Mouse (Mus musculus): ENCODE measurements around the gene Gm10490. TPM values are rescaled to one million over a fixed set of nuclear protein-coding genes. Genes with fewer than 3 reads are reported as not detected.

Gene Gm10490
- polyA plus RNA-seq, 1 experiment from 2014 or later = not detected

GRCm38 (mm10) chrX:7937667-7938066 lies 28.3 kb downstream of the Gm10490 start:
- Histone ChIP-seq H3K27me3 (ENCODE audit: low read depth, poor library complexity, severe bottlenecking) (no peaks in the 10 kb centered on the region), H3K4me3 (no peak overlapping the region), H3K9me3 (replicated peaks) (no peaks in the 10 kb centered on the region), H3K27ac (no peak overlapping the region), H3K36me3 (peaks cover 54% of the 10 kb centered on the region), H3K4me1 (no peaks in the 10 kb centered on the region)
- no peak for DNase-seq (ENCODE audit: low spot score)
- WGBS = 94% methylated on average over 6 of the region's 6 CpGs

DNA sequence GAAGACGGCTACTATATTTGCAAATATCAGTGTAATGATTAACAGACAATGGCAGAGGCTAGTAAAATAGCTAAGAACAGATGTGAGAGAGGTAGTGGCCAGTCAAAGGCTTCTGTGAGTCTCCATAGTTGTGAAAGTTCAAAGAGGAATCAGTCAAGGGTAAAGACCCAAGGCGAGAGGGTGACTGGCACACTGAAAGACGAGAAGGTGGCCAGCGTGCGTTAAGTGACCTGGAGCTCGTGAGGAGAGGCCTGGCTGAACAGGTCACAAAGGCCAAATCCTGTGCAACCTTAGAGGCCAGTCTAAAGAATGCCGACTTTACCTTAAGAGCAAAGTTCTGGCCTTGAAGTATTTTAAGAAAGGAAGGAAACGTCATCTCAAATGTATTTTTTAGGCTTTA lies 36.3 kb downstream of the Gm10490 start:
- H3K9me3 ChIP-seq (replicated peaks) = no peaks in the 10 kb centered on the region
- H3K27me3 ChIP-seq (ENCODE audit: low read depth, poor library complexity, severe bottlenecking) = no peaks in the 10 kb centered on the region
- H3K4me1 ChIP-seq = no peaks in the 10 kb centered on the region
- no peak overlapping the region for H3K27ac ChIP-seq
- H3K4me3 ChIP-seq = no peak overlapping the region
- peaks cover 11% of the 10 kb centered on the region for H3K36me3 ChIP-seq
- 54% methylated on average over 8 of the region's 8 CpGs for WGBS
- DNase-seq (ENCODE audit: low spot score) = no peak

- Histone ChIP-seq H3K9me3 (replicated peaks) (no peaks in the 10 kb centered on the region), H3K36me3 (0 out of 2 replicates have a peak, but pooled peaks cover 4% of the 10 kb centered on the region), H3K27ac (peak within 1 kb of the TSS; percentile 85), H3K4me1 (no peaks in the 10 kb centered on the region), H3K4me3 (peak within 1 kb of the TSS; percentile 57), H3K27me3 (ENCODE audit: low read depth, poor library complexity, severe bottlenecking) (no peaks in the 10 kb centered on the region)
- 17% methylated on average over 36 of the region's 37 CpGs for WGBS
- DNase-seq (ENCODE audit: low spot score) = peak; percentile 46
Observed at GRCm38 (mm10) chrX:7947108-7947899, 38.0 kb downstream of the Gm10490 start, which contains the start of gene Hdac6. Gene Hdac6, minus strand, starts transcription at chrX:7947889.

DNA sequence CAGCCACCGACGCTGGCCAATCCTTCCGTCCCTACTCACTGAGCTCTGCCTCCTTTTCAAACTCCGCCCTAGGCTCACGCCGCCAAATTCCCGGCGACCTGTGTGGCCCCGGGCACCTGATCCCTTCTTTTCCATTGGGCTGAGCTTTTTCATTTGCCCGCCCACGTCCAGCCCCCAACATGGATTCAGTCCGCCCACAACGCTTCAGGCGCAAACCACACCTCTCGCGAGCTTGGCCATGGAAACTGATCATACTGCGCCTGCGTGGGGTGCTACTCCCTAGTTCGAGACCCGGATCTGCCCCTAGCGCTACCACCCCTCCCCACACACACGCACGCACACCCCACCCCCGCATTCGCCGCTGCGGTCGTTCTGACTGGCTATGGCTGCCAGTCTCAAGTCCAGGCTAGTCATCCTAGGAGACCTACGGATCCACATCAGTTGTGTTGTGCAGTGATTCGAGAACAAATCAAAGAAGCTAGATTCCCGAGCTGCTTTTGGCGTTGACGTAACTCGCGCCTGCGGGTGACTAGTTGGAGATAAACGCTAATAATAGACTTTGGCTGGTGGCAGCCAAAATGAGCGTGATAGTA lies 38.7 kb downstream of the Gm10490 start:
- peak overlapping the region; percentile 85 for H3K27ac ChIP-seq
- no peaks in the 10 kb centered on the region for H3K9me3 ChIP-seq (replicated peaks)
- H3K4me1 ChIP-seq = no peaks in the 10 kb centered on the region
- DNase-seq (ENCODE audit: low spot score) = peak; percentile 87
- 13% methylated on average over 38 of the region's 38 CpGs for WGBS
- H3K4me3 ChIP-seq = peak overlapping the region; percentile 57
- H3K27me3 ChIP-seq (ENCODE audit: low read depth, poor library complexity, severe bottlenecking) = no peaks in the 10 kb centered on the region
- 0 out of 2 replicates have a peak, but pooled peaks cover 4% of the 10 kb centered on the region for H3K36me3 ChIP-seq

- H3K4me1 ChIP-seq = no peaks in the 10 kb centered on the region
- H3K36me3 ChIP-seq = no peaks in the 10 kb centered on the region
- no peak overlapping the region for H3K4me3 ChIP-seq
- no peak overlapping the region for H3K27ac ChIP-seq
- no peaks in the 10 kb centered on the region for H3K9me3 ChIP-seq (replicated peaks)
- 96% methylated on average over 7 of the region's 7 CpGs for WGBS
- no peaks in the 10 kb centered on the region for H3K27me3 ChIP-seq (ENCODE audit: low read depth, poor library complexity, severe bottlenecking)
- DNase-seq (ENCODE audit: low spot score) = no peak
Observed at GRCm38 (mm10) chrX:7950091-7950490, 40.7 kb downstream of the Gm10490 start.

DNA sequence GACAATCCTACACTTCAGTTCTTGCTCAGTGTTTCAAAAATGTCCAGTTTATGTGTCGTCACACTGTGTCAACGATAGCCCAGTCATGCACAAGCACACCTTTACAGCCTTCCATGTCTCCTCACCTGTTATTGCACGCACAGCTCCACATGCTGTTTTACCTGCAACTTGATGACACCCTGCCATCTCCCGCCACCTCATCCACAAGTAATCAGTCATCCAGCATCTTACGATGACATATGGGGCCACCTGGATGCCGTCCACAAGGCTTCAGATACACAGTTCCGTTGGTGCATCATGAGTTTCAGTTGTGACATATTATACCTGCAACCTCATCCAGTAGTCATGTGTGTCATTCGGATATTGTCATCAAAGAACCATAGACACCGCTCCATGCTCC lies 49.5 kb downstream of the Gm10490 start:
- Histone ChIP-seq H3K27me3 (ENCODE audit: low read depth, poor library complexity, severe bottlenecking) (no peaks in the 10 kb centered on the region), H3K4me1 (no peaks in the 10 kb centered on the region), H3K4me3 (no peak overlapping the region), H3K9me3 (replicated peaks) (no peaks in the 10 kb centered on the region), H3K27ac (no peak overlapping the region), H3K36me3 (no peaks in the 10 kb centered on the region)
- no peak for DNase-seq (ENCODE audit: low spot score)
- 92% methylated on average over 9 of the region's 9 CpGs for WGBS

Other genes starting within 250 kb of the Gm10490 start
- gene Plp2, start 238.2 kb upstream of the Gm10490 start, polyA plus RNA-seq (2016; fragmentation: Nextera tagmentation; extraction: Ambion mirVana) = 72.6 and 77.7 TPM in 2 replicates
- gene Magix, start 228.3 kb upstream of the Gm10490 start, polyA plus RNA-seq (2016; fragmentation: Nextera tagmentation; extraction: Ambion mirVana) = 0.08 and 0.13 TPM in 2 replicates
- gene Gpkow, start 212.4 kb upstream of the Gm10490 start, polyA plus RNA-seq (2016; fragmentation: Nextera tagmentation; extraction: Ambion mirVana) = 40.5 and 48.2 TPM in 2 replicates
- 18.1 and 20.8 TPM in 2 replicates for gene Wdr45, start 195.2 kb upstream of the Gm10490 start, polyA plus RNA-seq (2016; fragmentation: Nextera tagmentation; extraction: Ambion mirVana)
- not detected in 2 replicates for gene Gm45208, start 187.3 kb upstream of the Gm10490 start, polyA plus RNA-seq (2016; fragmentation: Nextera tagmentation; extraction: Ambion mirVana)
- 74.0 and 79.0 TPM in 2 replicates for gene Praf2, start 181.1 kb upstream of the Gm10490 start, polyA plus RNA-seq (2016; fragmentation: Nextera tagmentation; extraction: Ambion mirVana)
- 21.8 and 21.9 TPM in 2 replicates for gene Ccdc120, start 158.6 kb upstream of the Gm10490 start, polyA plus RNA-seq (2016; fragmentation: Nextera tagmentation; extraction: Ambion mirVana)
- gene Tfe3, start 147.0 kb upstream of the Gm10490 start, polyA plus RNA-seq (2016; fragmentation: Nextera tagmentation; extraction: Ambion mirVana) = 26.0 and 26.8 TPM in 2 replicates
- gene Gripap1, start 119.8 kb upstream of the Gm10490 start, polyA plus RNA-seq (2016; fragmentation: Nextera tagmentation; extraction: Ambion mirVana) = 29.5 and 36.3 TPM in 2 replicates
- 0.85 and 1.2 TPM in 2 replicates for gene Kcnd1, start 87.3 kb upstream of the Gm10490 start, polyA plus RNA-seq (2016; fragmentation: Nextera tagmentation; extraction: Ambion mirVana)
- gene Otud5, start 68.2 kb upstream of the Gm10490 start, polyA plus RNA-seq (2016; fragmentation: Nextera tagmentation; extraction: Ambion mirVana) = 41.4 and 47.5 TPM in 2 replicates
- gene Pim2, start 31.3 kb upstream of the Gm10490 start, polyA plus RNA-seq (2016; fragmentation: Nextera tagmentation; extraction: Ambion mirVana) = 6.2 TPM in 2 replicates
- 23.3 and 24.0 TPM in 2 replicates for gene Slc35a2, start 25.5 kb upstream of the Gm10490 start, polyA plus RNA-seq (2016; fragmentation: Nextera tagmentation; extraction: Ambion mirVana)
- 131 and 140 TPM in 2 replicates for gene Pqbp1, start 10.3 kb upstream of the Gm10490 start, polyA plus RNA-seq (2016; fragmentation: Nextera tagmentation; extraction: Ambion mirVana)
- gene Timm17b, start 10.2 kb upstream of the Gm10490 start, polyA plus RNA-seq (2016; fragmentation: Nextera tagmentation; extraction: Ambion mirVana) = 167 and 187 TPM in 2 replicates
- gene Gm10491, start 1.7 kb upstream of the Gm10490 start, polyA plus RNA-seq (2016; fragmentation: Nextera tagmentation; extraction: Ambion mirVana) = not detected in 2 replicates
- 0.06 and 0.13 TPM in 2 replicates for gene Pcsk1n, start 10.3 kb downstream of the Gm10490 start, polyA plus RNA-seq (2016; fragmentation: Nextera tagmentation; extraction: Ambion mirVana)
- not detected in 2 replicates for gene Eras, start 19.1 kb downstream of the Gm10490 start, polyA plus RNA-seq (2016; fragmentation: Nextera tagmentation; extraction: Ambion mirVana)
- gene Hdac6, start 38.3 kb downstream of the Gm10490 start, polyA plus RNA-seq (2016; fragmentation: Nextera tagmentation; extraction: Ambion mirVana) = 39.6 and 52.8 TPM in 2 replicates
- 4.1 and 6.3 TPM in 2 replicates for gene Gata1, start 68.5 kb downstream of the Gm10490 start, polyA plus RNA-seq (2016; fragmentation: Nextera tagmentation; extraction: Ambion mirVana)
- not detected in 2 replicates for gene Glod5, start 109.0 kb downstream of the Gm10490 start, polyA plus RNA-seq (2016; fragmentation: Nextera tagmentation; extraction: Ambion mirVana)
- 106 and 111 TPM in 2 replicates for gene Suv39h1, start 165.2 kb downstream of the Gm10490 start, polyA plus RNA-seq (2016; fragmentation: Nextera tagmentation; extraction: Ambion mirVana)
- 0.14 and 0.18 TPM in 2 replicates for gene Was, start 181.0 kb downstream of the Gm10490 start, polyA plus RNA-seq (2016; fragmentation: Nextera tagmentation; extraction: Ambion mirVana)
- 13.9 and 18.7 TPM in 2 replicates for gene Wdr13, start 223.3 kb downstream of the Gm10490 start, polyA plus RNA-seq (2016; fragmentation: Nextera tagmentation; extraction: Ambion mirVana)
- gene Rbm3, start 236.3 kb downstream of the Gm10490 start, polyA plus RNA-seq (2016; fragmentation: Nextera tagmentation; extraction: Ambion mirVana) = 505 and 510 TPM in 2 replicates